Mouse (Mus musculus): ENCODE measurements around the gene Nr1d1.

Nr1d1 gene

DNA sequence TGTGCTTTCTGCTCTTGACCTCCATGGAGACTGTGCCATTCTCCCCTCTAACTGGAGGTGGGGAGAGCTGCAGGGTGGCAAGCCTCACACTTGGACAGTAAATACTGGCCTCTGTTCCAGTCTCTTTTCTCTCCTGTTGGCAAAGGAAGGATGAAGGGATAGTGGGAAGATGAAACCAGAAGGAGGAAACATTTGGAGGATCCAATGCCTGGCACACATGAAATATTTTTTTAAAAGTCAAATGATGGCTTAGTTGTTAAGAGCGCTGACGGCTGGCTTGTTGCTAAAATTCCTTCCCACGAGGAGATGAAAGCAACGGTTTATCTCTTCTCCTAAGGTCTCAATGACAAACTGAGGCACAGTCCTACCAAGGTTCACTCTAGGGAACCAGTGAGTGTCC is 40.0 kb downstream of the Nr1d1 start:
- DNase-seq: no peak

DNA sequence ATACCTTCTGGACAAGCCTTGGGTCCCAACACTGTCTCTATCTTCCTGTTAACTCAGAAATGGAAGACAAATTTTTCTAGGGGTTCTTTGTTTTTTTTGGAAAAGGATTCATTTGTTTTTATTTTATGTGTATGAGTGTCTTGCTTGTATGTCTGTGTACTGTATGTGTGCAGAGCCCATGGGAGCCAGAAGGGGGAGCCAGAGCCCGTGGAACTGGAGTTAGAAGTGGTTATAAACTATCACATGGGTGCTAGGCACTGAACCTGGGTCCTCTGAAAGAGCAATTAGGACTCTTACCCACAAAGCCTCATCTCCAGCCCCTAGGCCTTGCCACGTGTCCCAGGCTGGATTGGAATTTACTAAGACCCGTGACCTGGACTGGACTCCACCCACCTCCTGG is 41.1 kb downstream of the Nr1d1 start:
- no peak for DNase-seq

DNA sequence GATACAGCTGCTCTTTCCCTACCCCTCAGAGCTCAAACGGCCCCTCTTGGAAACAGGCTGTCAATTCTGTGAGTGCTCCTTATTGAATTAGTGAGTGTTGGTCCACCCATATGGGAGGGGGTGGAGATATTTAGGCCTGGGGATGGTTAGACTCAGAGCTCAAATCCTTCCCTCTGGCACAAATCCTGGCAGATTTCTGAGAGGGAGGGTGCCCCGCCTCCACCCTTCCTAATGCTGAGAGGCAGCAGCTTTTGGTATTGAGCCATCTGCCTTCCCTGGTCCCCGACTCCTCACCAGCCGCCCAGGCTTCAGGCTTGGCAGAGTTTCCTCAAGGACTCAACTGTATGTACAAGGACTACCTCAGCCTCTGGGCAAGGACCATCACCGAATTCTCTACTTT is 44.0 kb downstream of the Nr1d1 start:
- DNase-seq: no peak

DNA sequence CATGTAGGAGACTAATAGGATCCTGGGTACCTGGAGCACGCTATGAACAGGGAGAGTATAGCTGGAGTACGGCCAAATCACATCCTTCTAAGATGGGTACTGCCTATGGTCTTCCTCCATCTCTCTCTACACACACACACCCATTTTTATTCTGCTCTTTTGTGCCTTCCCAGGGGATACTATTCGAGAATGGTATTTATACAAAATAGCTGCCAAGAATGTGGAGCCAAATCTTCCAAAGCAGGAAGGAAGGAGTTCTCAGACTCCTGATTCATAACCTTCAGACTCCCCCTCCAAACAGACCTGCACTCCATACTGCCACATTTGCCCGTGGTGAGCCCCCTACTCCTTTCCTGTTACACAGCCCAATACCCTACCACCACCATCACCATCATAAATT is 44.4 kb downstream of the Nr1d1 start:
- DNase-seq: no peak

DNA sequence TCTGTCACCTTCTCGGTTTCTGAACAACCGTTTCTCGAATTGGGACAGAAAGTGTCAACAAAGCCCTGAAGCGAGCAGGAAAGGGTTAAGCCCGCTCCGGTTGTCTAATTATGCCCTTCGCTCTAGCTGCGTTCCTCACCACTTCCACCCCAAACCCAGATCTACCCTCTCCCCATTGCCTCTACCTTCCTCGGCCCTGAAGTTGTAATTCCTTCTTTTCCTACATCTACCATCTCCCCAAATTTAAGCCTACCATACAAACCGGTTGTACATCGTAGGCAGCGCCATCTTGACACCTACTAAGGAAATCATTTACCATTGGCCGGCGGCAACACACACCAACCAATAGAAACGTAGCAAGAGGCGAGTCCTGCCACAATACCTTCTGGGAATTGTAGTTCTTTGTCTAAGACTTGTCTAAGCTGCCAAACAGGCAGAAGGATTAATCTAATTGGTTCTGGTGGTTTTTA is 46.0 kb downstream of the Nr1d1 start, which contains the start of gene Med24:
Med24 (minus strand) TSS at position 317 of the 470 bp plus-strand sequence.
- DNase-seq: peak; percentile 89

DNA sequence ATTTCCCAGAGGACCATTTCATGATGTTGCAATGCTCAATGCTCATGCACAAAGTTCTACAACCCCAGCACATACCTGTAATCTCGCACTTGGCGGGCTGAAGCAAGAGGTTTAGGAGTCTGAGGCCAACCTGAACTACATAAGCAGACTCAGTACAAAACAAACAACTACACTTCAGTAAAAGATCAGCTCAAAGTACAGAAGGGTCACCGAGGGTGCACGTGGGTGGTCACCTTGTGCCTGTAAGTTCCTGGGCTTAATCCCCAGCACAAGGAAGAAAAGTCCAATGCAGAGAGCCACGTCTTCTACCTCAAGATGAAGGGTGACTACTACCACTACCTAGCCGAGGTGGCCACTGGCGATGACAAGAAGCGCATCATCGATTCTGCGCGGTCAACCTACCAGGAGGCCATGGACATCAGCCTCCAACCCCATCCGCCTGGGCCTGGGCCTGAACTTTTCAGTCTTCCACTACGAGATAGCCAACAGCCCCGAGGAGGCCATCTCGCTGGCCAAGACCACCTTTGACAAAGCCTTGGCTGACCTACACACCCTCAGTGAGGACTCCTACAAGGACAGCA is 49.1 kb downstream of the Nr1d1 start:
- DNase-seq: no peak

DNA sequence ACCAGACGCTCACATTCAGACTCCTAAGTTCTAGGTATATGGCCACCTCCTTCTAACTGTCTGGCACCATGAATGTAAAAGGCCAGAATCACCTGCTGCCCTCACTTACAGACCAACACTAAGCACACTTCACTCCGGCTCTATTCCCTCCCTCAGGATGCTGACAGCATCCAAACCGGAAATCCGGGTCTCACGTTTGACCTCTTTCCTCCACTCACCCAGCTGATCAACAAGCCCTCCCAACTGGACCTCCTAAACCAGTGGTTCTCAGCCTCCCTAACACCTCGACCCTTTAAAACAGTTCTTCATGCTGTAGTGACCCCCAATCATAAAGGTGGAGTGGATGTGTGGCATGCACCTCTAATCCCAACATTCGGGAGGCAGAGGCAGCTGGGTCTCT is 52.0 kb downstream of the Nr1d1 start:
- DNase-seq: no peak

DNA sequence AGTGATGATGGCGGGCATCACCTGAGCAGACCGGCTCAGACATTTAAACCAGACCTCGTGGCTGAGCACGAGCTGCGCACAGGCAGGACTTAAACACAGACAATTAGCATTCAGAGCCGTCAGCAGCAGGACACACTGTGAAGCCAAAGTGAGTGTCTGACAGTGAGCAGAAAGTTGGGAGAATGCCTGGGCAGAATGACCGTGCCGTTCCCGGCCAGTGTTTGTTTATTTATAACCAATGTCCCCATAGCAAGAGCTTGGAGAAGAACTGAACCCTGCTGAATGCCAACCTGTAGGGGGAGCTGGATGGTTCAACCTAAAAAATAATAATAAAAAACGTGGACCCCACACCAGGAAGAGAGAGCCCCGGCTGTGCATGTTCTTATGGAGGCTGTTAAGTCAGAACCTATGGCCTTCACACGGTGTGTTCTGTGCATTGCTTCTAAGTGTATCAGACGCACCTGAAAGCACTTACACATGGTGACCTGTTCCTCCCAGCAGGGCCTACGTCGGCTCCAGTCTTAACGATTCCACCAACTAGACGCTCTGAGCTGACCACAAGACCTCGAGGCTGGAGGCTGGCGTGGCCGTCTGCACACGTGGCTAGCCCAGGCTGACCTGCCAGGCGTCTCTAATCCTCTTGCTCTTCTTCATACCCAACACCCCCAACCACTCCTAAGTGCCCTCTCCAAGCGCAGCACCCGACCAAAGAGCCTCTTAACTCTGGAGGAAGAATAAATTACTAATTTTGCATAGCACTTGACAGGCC is 53.5 kb downstream of the Nr1d1 start:
- peak; percentile 77 for DNase-seq

DNA sequence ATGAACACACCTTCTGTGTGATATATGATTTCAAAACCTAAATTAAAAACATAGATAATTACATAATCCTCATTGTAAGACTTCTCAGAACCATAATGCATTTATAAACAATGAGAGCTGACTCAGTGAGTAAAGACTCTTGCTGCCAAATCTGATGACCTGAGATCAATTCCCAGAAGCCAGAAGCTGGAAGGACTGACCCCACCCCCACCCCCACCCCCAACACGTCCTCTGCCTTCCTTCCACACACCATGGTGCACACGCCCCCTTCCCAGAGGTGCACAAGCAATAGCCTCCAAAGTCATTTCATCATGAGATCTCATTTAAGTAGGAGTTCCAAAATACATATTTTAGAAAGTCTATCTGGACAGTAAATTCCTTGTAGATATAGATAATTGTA is 54.4 kb downstream of the Nr1d1 start:
- DNase-seq: no peak

Measured in kidney, postnatal 10 days (tissue).